Mouse (Mus musculus) embryonic fibroblast, embryonic 13.5 days (primary cell): ENCODE results near the gene Dlx2.

ENCODE experiments used
- CTCF ChIP-seq: IDR thresholded peaks from 2 replicates; pipeline ENCODE4 v1.5.1; 2011; ENCODE audit warnings: mild to moderate bottlenecking, control low read depth, low read length, moderate library complexity, borderline replicate concordance; ENCODE audit not compliant: insufficient read depth
- POLR2A ChIP-seq: IDR thresholded peaks from 2 replicates; pipeline ENCODE4 v1.6.1; 2011; ENCODE audit warnings: low read depth, mild to moderate bottlenecking, control low read depth, low read length, moderate library complexity

GRCm38 (mm10) chr2:71547829-71548228 lies 1.3 kb upstream of the Dlx2 start:
- peak; percentile 92 for TF ChIP-seq CTCF
- no peak for TF ChIP-seq POLR2A
